Mouse (Mus musculus): ENCODE data around the gene Lrba. TPM values are rescaled to one million over a fixed set of nuclear protein-coding genes. Genes with fewer than 3 reads are reported as not detected.

Lrba gene
- polyA plus RNA-seq, 1 experiment from 2014 or later, result 5.9 TPM

GRCm38 (mm10) chr3:86759834-86760233 is 535.4 kb downstream of the Lrba start:
- WGBS, result 73% methylated on average over 8 of the region's 8 CpGs
- DNase-seq (ENCODE audit: low spot score) (no peak), ATAC-seq (replicated peaks; ENCODE audit: low FRiP score, low read depth) (no peak)
- Histone ChIP-seq H3K4me1 (replicated peaks; ENCODE audit: insufficient read depth, low read length) (peaks cover under 1% of the 10 kb centered on the region; the same call in 1 of the 2 replicates), H3K27ac (no peak overlapping the region), H3K9me3 (replicated peaks; ENCODE audit: low read length) (no peaks in the 10 kb centered on the region), H3K4me3 (replicated peaks; ENCODE audit: low read depth, low read length) (no peak overlapping the region), H3K9ac (ENCODE audit: low read depth, low read length) (no peak overlapping the region), H3K4me2 (ENCODE audit: low read length) (no peak overlapping the region), H3K27me3 (ENCODE audit: insufficient read depth, low read length) (no peaks in the 10 kb centered on the region), H3K36me3 (ENCODE audit: insufficient read depth, low read length) (no peaks in the 10 kb centered on the region)
- no peak for TF ChIP-seq CTCF (IDR thresholded peaks at IDR 0.05; ENCODE audit: low read depth)

GRCm38 (mm10) chr3:86760474-86760873 is 536.0 kb downstream of the Lrba start:
- WGBS, result 83% methylated on average over 7 of the region's 7 CpGs
- H3K9ac ChIP-seq (ENCODE audit: low read depth, low read length), result no peak overlapping the region
- no peak for TF ChIP-seq CTCF (IDR thresholded peaks at IDR 0.05; ENCODE audit: low read depth)
- H3K27me3 ChIP-seq (ENCODE audit: insufficient read depth, low read length), result no peaks in the 10 kb centered on the region
- no peak overlapping the region for H3K4me2 ChIP-seq (ENCODE audit: low read length)
- H3K36me3 ChIP-seq (ENCODE audit: insufficient read depth, low read length), result no peaks in the 10 kb centered on the region
- ATAC-seq (replicated peaks; ENCODE audit: low FRiP score, low read depth) (no peak), DNase-seq (ENCODE audit: low spot score) (no peak)
- no peaks in the 10 kb centered on the region for H3K9me3 ChIP-seq (replicated peaks; ENCODE audit: low read length)
- H3K4me1 ChIP-seq (replicated peaks; ENCODE audit: insufficient read depth, low read length), result no peaks in the 10 kb centered on the region
- H3K4me3 ChIP-seq (replicated peaks; ENCODE audit: low read depth, low read length), result no peak overlapping the region
- H3K27ac ChIP-seq, result no peak overlapping the region

GRCm38 (mm10) chr3:86761095-86762035 is 536.9 kb downstream of the Lrba start:
- TF ChIP-seq CTCF (IDR thresholded peaks at IDR 0.05; ENCODE audit: low read depth), result peak; percentile 95
- DNase-seq (ENCODE audit: low spot score) (peak; percentile 87), ATAC-seq (replicated peaks; ENCODE audit: low FRiP score, low read depth) (no peak)
- Histone ChIP-seq H3K27me3 (ENCODE audit: insufficient read depth, low read length) (no peaks in the 10 kb centered on the region), H3K27ac (no peak overlapping the region), H3K4me3 (replicated peaks; ENCODE audit: low read depth, low read length) (no peak overlapping the region), H3K9ac (ENCODE audit: low read depth, low read length) (no peak overlapping the region), H3K4me1 (replicated peaks; ENCODE audit: insufficient read depth, low read length) (no peaks in the 10 kb centered on the region), H3K36me3 (ENCODE audit: insufficient read depth, low read length) (no peaks in the 10 kb centered on the region), H3K9me3 (replicated peaks; ENCODE audit: low read length) (no peaks in the 10 kb centered on the region), H3K4me2 (ENCODE audit: low read length) (no peak overlapping the region)
- 68% methylated on average over 9 of the region's 9 CpGs for WGBS

- Histone ChIP-seq H3K4me1 (replicated peaks; ENCODE audit: insufficient read depth, low read length) (no peaks in the 10 kb centered on the region), H3K36me3 (ENCODE audit: insufficient read depth, low read length) (no peaks in the 10 kb centered on the region), H3K9me3 (replicated peaks; ENCODE audit: low read length) (no peaks in the 10 kb centered on the region), H3K27me3 (ENCODE audit: insufficient read depth, low read length) (no peaks in the 10 kb centered on the region), H3K9ac (ENCODE audit: low read depth, low read length) (no peak overlapping the region), H3K4me2 (ENCODE audit: low read length) (no peak overlapping the region), H3K27ac (no peak overlapping the region), H3K4me3 (replicated peaks; ENCODE audit: low read depth, low read length) (no peak overlapping the region)
- ATAC-seq (replicated peaks; ENCODE audit: low FRiP score, low read depth) (no peak), DNase-seq (ENCODE audit: low spot score) (no peak)
- WGBS, result 95% methylated on average over 6 of the region's 6 CpGs
- TF ChIP-seq CTCF (IDR thresholded peaks at IDR 0.05; ENCODE audit: low read depth), result no peak
Measured at GRCm38 (mm10) chr3:86762036-86762415, 537.5 kb downstream of the Lrba start.

- no peaks in the 10 kb centered on the region for H3K9me3 ChIP-seq (replicated peaks; ENCODE audit: low read length)
- no peak overlapping the region for H3K9ac ChIP-seq (ENCODE audit: low read depth, low read length)
- ATAC-seq (replicated peaks; ENCODE audit: low FRiP score, low read depth) (no peak), DNase-seq (ENCODE audit: low spot score) (no peak)
- 84% methylated on average over 4 of the region's 4 CpGs for WGBS
- TF ChIP-seq CTCF (IDR thresholded peaks at IDR 0.05; ENCODE audit: low read depth), result no peak
- H3K36me3 ChIP-seq (ENCODE audit: insufficient read depth, low read length), result no peaks in the 10 kb centered on the region
- no peak overlapping the region for H3K4me2 ChIP-seq (ENCODE audit: low read length)
- H3K27ac ChIP-seq, result no peak overlapping the region
- H3K4me3 ChIP-seq (replicated peaks; ENCODE audit: low read depth, low read length), result no peak overlapping the region
- no peaks in the 10 kb centered on the region for H3K4me1 ChIP-seq (replicated peaks; ENCODE audit: insufficient read depth, low read length)
- H3K27me3 ChIP-seq (ENCODE audit: insufficient read depth, low read length), result no peaks in the 10 kb centered on the region
Measured at GRCm38 (mm10) chr3:86762456-86762855, 538.0 kb downstream of the Lrba start.

GRCm38 (mm10) chr3:86768553-86768952 is 544.1 kb downstream of the Lrba start:
- Histone ChIP-seq H3K27ac (no peak overlapping the region), H3K27me3 (ENCODE audit: insufficient read depth, low read length) (no peaks in the 10 kb centered on the region), H3K4me1 (replicated peaks; ENCODE audit: insufficient read depth, low read length) (no peaks in the 10 kb centered on the region), H3K9me3 (replicated peaks; ENCODE audit: low read length) (no peaks in the 10 kb centered on the region), H3K9ac (ENCODE audit: low read depth, low read length) (no peak overlapping the region), H3K4me2 (ENCODE audit: low read length) (no peak overlapping the region), H3K36me3 (ENCODE audit: insufficient read depth, low read length) (no peaks in the 10 kb centered on the region), H3K4me3 (replicated peaks; ENCODE audit: low read depth, low read length) (no peak overlapping the region)
- no peak for TF ChIP-seq CTCF (IDR thresholded peaks at IDR 0.05; ENCODE audit: low read depth)
- DNase-seq (ENCODE audit: low spot score) (peak; percentile 49), ATAC-seq (replicated peaks; ENCODE audit: low FRiP score, low read depth) (no peak)
- WGBS, result 19% methylated on average over 8 of the region's 8 CpGs

Measured in kidney, postnatal 0 days (tissue).